ENCODE assay signal across 1 mouse cellular context in the genomic region with DNA sequence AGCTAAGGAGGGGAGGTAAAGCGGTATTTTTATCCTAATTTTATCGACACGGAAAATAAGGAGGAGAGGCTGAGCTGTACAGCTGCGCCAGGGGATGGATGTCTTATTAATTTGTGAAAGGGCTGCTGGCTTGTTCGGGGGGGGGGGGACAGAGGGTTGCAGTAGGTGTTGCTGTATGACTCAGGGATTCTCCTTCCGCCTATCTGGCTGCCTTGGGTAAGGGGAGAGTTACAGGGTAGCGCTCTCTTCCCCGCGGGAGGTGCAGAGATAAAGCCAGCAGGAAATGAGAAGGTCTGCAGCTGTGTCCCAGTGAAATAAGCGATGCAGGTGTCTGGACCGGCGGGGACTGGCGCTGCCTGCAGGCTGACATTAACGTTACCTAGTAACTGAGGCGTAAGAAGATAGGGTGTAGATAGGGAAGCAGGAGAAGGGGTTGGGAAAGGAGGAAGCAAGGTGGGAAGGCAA.
TF ChIP-seq lines count a peak whose summit lies in the region.

No protein-coding gene starts in this region.

TF ChIP-seq in ES-E14, 5 proteins besides CTCF, POLR2A, EP300 and RAD21:
- TF ChIP-seq MAFK (IDR thresholded peaks at IDR 0.05; ENCODE audit: insufficient read depth, low read depth, low read length) (no peak), ZC3H11A (IDR thresholded peaks at IDR 0.05; ENCODE audit: borderline replicate concordance, low read depth, low read length) (no peak), CHD2 (IDR thresholded peaks at IDR 0.05; ENCODE audit: low read depth, low read length) (no peak), ZNF384 (IDR thresholded peaks at IDR 0.05; ENCODE audit: low read depth, low read length) (no peak), HCFC1 (IDR thresholded peaks at IDR 0.05; ENCODE audit: borderline replicate concordance, insufficient read depth, low read length) (no peak)
